Mouse (Mus musculus) right cerebral cortex, postnatal 14 days (tissue): ENCODE measurements around the gene Cartpt.
A peak's percentile ranks its signal among the peaks of the same experiment; 100 is the strongest.
"Not testable (repeated sequence)": the region's sequence is repeated elsewhere in the genome, so short reads cannot be mapped to it uniquely, and the experiment has no call there.

Experiments
- DNase-seq: peaks from one replicate; pipeline ENCODE4 v3.0.0; 2022

Gene Cartpt

GRCm38 (mm10) chr13:99900965-99901364 is at the start of gene Cartpt:
Gene Cartpt (minus strand): TSS chr13:99901091.
- DNase-seq = no peak

GRCm38 (mm10) chr13:99947417-99947816 is 46.5 kb upstream of the Cartpt start:
- DNase-seq = no peak

- DNase-seq = no peak
Observed at GRCm38 (mm10) chr13:99943525-99943924, 42.6 kb upstream of the Cartpt start.

DNA sequence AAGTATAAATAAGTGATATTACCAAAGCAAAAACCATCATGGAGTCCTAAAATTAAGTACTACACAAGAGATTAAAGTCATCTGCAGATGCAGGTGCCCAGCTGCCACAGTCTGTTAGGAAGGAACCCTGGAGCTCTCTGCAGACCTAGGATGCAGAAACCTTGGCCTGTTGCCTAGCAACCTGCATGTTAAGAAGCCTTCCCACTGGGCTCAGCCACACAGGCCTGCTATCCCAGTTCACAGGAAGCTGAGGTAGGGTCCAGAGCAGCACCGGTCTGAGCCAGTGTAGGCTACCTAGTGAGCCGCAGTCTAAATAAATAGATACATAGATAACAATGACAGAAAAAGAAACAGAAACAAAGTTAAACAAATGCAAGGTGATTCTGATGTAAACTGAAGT is 39.7 kb upstream of the Cartpt start:
- DNase-seq = peak; percentile 25

GRCm38 (mm10) chr13:99939320-99939671 is 38.4 kb upstream of the Cartpt start:
- no peak for DNase-seq

DNA sequence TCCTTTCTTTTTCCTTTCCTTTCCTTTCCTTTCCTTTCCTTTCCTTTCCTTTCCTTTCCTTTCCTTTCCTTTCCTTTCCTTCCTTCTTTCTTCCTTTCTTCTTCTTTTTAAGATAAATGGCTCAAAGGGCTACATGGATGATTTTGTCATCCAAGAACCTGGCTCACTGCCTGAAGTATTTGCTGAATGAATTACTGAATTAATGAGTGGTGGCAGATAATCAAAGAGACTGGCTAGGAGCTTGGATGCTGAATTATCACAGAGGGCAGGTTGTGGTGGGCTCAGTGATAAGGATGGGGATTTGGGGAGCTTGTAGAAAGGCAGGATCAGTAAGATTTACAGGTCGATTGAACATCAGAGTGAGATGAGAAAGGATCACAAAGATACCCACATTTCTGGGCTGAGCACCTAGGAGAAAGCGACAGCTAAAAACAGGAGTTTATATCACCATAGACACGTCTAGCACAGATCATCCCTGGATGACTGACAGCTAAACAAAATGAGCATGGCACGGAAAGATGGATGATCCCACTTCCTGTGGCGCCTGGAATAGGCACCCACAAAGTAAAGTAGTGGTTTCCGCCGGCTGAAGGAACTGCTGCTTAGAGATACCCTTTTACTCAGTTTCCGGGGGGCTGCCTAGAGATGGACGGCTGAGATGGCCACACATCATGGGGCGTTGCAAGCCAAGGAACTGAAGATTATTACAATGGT is 37.9 kb upstream of the Cartpt start:
- no peak for DNase-seq

DNA sequence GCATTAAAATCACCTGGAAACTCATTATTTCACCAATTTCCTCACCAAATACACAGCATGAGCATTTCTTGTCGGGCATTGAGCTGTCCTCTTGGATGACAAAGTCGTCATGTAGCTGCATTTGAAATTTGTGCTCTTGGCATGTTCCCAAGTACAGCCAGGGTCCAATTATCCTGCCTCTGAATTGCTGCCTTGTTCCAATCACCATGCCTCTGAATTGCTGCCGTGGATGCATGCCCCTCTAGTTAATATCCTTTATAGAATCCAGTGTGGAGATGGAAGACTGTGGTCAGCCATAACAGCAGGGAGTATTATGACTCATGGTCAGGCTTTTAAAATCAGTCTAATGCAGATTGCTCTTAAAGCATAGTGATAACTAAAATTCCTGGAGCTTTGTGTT is 36.9 kb upstream of the Cartpt start:
- no peak for DNase-seq

DNA sequence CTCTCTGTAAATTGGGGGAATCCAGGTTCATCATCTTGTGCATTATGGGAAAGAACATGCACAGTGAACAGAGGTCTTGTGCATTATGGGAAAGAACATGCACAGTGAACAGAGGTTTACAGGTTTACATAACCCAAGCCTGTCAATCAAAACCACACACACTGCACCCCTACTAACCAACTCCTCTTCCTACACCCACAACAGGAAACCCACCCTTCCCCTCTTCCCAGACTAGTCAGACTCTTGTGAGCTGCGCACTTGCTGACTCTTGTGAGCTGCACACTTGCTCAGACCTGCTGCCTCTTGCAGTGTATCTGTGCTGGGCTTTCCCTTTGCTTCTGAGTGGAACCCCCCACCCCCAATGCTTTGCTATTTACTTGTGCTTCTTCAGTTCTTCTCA is 31.5 kb upstream of the Cartpt start:
- DNase-seq = no peak

DNA sequence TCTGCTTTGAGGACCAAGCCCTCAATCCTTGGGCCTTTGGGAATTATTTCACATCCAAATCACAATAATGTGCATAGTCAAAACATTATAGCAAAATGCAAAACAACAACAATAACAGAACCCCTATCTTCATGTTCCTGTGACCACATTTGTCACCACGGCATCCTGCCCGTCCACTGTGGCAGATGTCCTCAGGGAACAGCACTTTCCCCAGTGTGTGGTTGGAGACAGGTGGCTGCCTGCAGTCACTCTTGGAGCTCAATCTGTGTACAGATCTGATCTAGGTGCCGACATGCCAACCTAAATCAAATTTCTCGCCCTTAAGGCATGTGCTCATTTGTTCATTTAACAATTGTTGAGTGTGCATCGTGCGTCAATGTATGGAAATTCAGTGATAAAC is 30.6 kb upstream of the Cartpt start:
- DNase-seq = no peak

DNA sequence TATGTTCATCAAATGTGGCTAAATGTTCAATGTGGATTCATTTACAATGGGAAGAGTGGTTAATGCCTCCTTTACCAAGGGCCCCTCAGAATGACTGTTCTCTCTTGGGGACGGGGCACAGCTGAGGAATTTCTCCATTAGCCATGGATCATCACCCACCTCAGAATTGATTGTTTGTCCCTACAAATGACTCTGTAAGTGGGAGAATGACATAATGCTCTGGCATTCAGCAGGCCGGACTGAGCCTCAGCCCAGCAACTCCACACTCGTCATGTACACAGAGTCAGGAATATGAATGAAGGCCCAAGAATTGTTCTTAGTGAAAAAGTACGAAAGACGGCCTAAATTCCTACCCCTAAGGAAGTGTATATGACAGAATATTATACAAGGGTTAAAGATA is 25.4 kb upstream of the Cartpt start:
- no peak for DNase-seq

DNA sequence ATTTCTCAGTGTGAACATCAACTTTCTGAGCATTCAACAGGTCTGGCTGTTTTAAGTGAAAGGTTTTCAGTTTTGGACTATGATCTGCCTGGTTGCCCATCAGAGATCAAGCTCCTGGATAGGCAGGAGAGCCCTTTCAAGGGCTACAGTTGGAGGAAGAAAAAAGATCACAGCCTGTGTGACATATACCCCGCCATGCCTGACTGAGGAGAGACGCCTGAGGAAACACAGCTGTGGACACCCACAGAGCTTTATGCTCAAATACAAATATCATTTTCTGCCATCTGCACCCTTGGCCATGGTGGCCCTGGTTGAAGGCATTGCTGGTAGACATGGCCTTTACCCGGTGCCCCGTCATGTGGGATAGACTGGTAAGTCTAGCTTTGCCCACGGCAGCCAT is 14.7 kb upstream of the Cartpt start:
- no peak for DNase-seq

- DNase-seq = peak; percentile 36
Observed at GRCm38 (mm10) chr13:99900557-99900892, 366 bp downstream of the Cartpt start.

DNA sequence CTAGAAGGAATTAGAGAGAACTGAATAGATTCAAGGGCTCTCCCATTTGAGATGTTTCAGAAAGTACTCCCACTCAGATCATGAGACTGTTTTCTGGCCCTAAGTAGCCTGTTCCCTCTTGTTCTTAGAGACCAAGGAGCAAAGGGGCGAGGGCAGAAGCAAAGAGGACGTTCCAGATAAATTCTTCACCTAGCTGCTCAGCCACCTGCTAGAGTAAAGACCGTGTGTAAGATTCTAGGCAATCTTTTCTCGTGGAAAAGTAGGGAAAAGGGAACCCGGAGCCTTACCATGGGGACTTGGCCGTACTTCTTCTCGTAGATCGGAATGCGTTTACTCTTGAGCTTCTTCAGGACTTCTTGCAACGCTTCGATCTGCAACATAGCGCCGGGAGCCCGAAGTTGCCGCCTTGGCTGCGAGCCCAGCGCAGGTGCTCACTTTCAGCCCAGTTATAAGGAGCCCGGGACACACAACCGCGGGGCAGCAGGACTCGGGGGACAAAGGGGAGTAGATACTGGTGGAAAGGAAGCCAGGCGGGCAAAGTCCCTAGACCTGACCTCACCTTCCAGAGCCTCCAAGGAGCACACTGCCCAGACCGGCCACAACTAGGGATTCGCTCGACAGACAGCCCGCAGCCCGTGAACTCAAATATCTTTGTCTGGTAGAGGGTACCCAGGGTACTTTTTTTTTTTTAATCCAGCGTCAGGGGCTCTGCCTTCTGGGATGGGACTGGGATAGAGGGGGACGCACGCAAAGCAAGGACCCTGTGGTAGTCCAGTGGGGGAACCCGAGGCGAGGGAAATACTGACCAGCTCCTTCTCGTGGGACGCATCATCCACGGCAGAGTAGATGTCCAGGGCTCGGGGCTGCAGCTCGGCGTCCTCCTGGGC is 978 bp downstream of the Cartpt start:
- DNase-seq = no peak

DNA sequence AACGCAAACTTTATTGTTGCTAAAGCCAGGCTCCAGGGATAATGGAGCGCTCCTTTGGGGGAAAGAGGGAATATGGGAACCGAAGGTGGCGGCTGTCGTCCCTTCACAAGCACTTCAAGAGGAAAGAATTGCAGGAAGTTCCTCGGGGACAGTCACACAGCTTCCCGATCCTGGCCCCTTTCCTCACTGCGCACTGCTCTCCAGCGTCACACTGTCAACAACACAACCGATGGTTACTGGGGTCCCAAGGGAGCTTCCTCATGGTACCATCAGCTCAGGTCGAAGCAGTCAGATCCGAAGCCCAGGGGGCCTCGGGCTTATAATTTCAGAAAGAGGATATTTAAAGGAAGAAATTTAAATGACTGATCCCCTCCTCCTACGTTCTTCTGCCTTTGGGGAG is 2.1 kb downstream of the Cartpt start:
- no peak for DNase-seq

- DNase-seq = no peak
Observed at GRCm38 (mm10) chr13:99885636-99886035, 15.3 kb downstream of the Cartpt start.

GRCm38 (mm10) chr13:99881774-99882173 is 19.1 kb downstream of the Cartpt start:
- DNase-seq = not testable (repeated sequence)

- no peak for DNase-seq
Observed at GRCm38 (mm10) chr13:99879696-99880095, 21.2 kb downstream of the Cartpt start.

DNA sequence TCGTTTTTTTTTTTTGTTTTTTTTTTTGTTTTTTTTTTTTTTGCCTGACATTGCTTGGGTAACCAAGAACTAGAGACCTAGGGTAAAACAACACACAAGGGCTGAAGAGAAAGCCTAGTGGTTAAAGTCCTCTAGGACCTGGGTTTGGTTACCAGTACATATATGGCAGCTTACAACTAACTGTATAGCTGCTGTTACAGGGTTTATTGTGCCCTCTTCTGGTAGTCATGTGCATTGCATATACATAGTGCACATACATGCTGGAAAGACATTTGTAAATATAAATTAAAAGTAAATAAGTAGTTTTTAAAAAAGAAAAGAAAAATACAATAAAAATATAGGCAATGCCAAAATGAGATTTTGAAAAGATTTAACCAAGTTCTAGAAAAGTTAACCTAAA is 28.8 kb downstream of the Cartpt start:
- no peak for DNase-seq

DNA sequence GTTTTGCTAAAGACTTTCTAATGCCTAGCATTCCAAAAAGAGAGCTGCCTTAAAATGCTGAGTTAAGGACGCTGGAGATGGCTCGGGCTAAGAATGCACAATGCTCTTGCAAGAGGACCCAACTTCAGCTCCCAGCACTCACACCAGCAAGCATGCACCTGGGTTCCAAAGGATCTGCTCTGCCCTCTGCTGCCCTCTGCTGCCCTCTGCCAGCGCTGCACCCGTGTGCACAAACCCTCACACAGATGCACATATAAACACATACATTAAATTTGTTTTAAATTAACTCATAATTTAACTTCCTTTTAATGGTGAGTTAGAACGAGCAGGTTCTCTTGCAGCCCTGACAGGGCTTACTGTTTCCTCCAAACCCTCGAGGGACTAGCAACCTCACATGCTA is 32.5 kb downstream of the Cartpt start:
- DNase-seq = no peak

- DNase-seq = no peak
Observed at GRCm38 (mm10) chr13:99864331-99864730, 36.6 kb downstream of the Cartpt start.

- DNase-seq = no peak
Observed at GRCm38 (mm10) chr13:99860670-99861069, 40.2 kb downstream of the Cartpt start.

DNA sequence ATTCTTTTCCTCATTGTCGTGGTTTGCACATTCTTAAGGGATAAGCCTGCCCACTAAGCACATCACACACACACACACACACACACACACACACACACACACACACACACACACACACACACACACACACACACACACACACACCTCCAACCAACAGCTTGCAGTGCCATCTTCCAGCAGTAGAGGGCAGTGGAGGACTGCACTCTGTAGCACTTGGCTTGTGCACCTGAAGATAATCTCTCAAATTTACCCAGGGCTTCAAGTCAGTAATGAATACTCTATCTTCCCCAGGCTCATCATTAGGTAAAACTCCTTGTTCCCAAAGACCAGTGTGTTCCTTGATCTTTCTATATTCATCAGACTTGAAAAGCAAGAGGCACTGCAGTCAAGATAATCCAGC is 41.8 kb downstream of the Cartpt start:
- peak; percentile 75 for DNase-seq

DNA sequence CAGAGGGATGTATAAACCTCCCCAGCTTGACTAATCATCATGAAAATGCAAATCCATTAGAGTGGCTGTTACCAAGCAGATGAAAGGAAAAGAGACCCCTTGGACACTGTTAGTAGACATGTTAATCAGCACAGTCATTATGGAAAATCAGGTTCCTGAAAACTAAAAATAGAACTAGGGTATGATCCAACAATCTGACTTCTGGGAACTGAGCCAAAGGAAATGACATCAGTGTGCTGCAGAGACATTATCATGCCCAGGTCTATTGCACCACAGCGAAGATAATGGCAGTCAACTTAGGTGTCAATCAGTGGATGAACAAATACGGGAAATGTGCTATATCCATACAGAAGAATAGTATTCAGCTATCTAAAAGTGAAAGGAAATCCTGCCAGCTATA is 43.0 kb downstream of the Cartpt start:
- DNase-seq = no peak

DNA sequence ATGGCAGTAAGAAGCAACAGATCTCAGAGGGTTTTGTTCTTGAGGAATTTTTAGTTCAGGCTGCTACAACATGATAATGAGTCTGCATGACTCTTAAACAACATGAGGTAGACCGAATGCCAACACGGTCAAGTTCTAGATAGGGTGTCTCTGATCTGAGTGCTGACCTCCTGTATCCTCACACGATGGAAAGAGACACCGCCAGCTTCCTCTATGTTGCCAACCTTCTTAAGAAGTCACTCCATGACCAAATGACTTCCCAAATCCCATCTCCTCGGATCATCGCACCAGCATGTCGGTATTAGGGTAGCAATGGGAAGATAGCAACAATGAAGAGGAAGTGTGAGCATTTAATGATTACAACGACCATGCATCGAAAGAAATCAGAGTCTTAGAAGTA is 43.6 kb downstream of the Cartpt start:
- no peak for DNase-seq

DNA sequence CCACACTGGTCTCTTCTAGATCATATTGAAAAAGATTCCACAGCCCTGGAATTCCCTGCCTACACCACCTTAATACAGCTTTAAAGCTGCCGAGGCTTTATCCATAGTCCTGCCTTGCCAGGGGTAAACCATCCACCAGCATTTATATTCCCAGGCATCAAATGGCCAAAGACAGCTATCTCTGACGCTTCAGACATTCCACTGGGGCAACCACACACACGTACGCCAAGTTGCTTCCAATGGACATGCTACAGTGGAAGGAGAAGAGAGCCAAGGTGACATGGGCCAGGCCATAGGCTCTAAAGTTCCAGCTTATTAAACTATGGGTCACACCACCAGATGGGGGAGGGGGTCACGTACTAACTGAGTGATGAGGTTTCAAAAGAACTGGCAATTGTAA is 45.7 kb downstream of the Cartpt start:
- DNase-seq = no peak
